Mouse (Mus musculus) CH12.LX (cell line): ENCODE data around the gene Cep83. TPM values are rescaled to one million over a fixed set of nuclear protein-coding genes. Genes with fewer than 3 reads are reported as not detected.

ENCODE experiments used
- DNase-seq: peaks from one replicate; pipeline ENCODE4 v3.0.0-alpha.2; 2013; ENCODE audit errors: extremely low read depth
- H3K27ac ChIP-seq: 2 replicates; pipeline ENCODE4 v1.5.1; 2012; ENCODE audit warnings: low read depth, mild to moderate bottlenecking, control low read depth, moderate library complexity; ENCODE audit not compliant: insufficient read depth
- H3K27me3 ChIP-seq: replicated peaks from 2 replicates; pipeline ENCODE3; 2012; ENCODE audit warnings: inconsistent platforms
- H3K36me3 ChIP-seq, 2 experiments: replicated peaks in 1 of 2; 2 replicates each; pipeline versions ENCODE3 to v1.6.1; 2012; ENCODE audit warnings: inconsistent platforms in 1 of 2, low read length in 1 of 2, mild to moderate bottlenecking in 1 of 2, mixed read lengths in 1 of 2, moderate library complexity in 1 of 2; ENCODE audit not compliant: control insufficient read depth in 1 of 2, insufficient read depth in 1 of 2
- H3K4me1 ChIP-seq, 2 experiments: 2 replicates each; pipeline ENCODE4 v1.6.1; 2012; ENCODE audit warnings: inconsistent platforms in 1 of 2, moderate library complexity in 1 of 2; ENCODE audit not compliant: insufficient read depth in 2 of 2, control insufficient read depth in 1 of 2
- H3K4me2 ChIP-seq: 2 replicates; pipeline ENCODE4 v1.6.1; 2012; ENCODE audit warnings: low read depth, mild to moderate bottlenecking, control low read depth; ENCODE audit not compliant: poor library complexity, insufficient read depth, severe bottlenecking
- H3K4me3 ChIP-seq, 3 experiments: fragments of 150-350 bp in 1 of 3; sonication (generic) in 1 of 3; replicated peaks in 1 of 3; 2 replicates each; pipeline versions ENCODE3 to v1.5.1; 2011 to 2012; ENCODE audit warnings: low read depth in 2 of 3, low read length in 2 of 3, mild to moderate bottlenecking in 2 of 3, moderate library complexity in 2 of 3, control low read depth in 1 of 3, improper control_type of control experiment in 1 of 3, inconsistent platforms in 1 of 3, mixed read lengths in 1 of 3; ENCODE audit not compliant: poor library complexity in 1 of 3
- H3K79me2 ChIP-seq: replicated peaks from 2 replicates; pipeline ENCODE4 v1.6.1; 2012; ENCODE audit warnings: mild to moderate bottlenecking, moderate library complexity; ENCODE audit not compliant: control insufficient read depth, poor library complexity, insufficient read depth, severe bottlenecking; ENCODE audit errors: extremely low read depth
- H3K9ac ChIP-seq: 2 replicates; pipeline ENCODE4 v1.6.1; 2012; ENCODE audit warnings: low read depth, mild to moderate bottlenecking, control low read depth, moderate library complexity; ENCODE audit not compliant: insufficient read depth
- H3K9me3 ChIP-seq: replicated peaks from 2 replicates; pipeline ENCODE3; 2012; ENCODE audit warnings: low read length, inconsistent platforms, mixed read lengths
- CHD2 ChIP-seq: IDR thresholded peaks from 2 replicates; pipeline ENCODE4 v1.6.1; 2011; ENCODE audit warnings: low read length, improper control_type of control experiment
- EP300 ChIP-seq: IDR thresholded peaks from 2 replicates; pipeline ENCODE4 v1.6.1; 2011; ENCODE audit warnings: low read length, improper control_type of control experiment
- ETS1 ChIP-seq: conservative IDR thresholded peaks from 2 replicates; pipeline ENCODE4 v1.6.1; 2012; ENCODE audit warnings: low read depth, mild to moderate bottlenecking, inconsistent platforms, low read length, improper control_type of control experiment, moderate library complexity
- IRF4 ChIP-seq: IDR thresholded peaks from 2 replicates; pipeline ENCODE4 v1.6.1; 2014; ENCODE audit warnings: low read depth, mild to moderate bottlenecking, inconsistent platforms, low read length, improper control_type of control experiment
- MAX ChIP-seq: IDR thresholded peaks from 2 replicates; pipeline ENCODE4 v1.6.1; 2011; ENCODE audit warnings: low read length, improper control_type of control experiment
- MAZ ChIP-seq: IDR thresholded peaks from 2 replicates; pipeline ENCODE4 v1.6.1; 2012; ENCODE audit warnings: low read depth, mild to moderate bottlenecking, inconsistent platforms, low read length, improper control_type of control experiment, moderate library complexity
- MXI1 ChIP-seq: IDR thresholded peaks from 2 replicates; pipeline ENCODE4 v1.6.1; 2011; ENCODE audit warnings: mild to moderate bottlenecking, low read depth, low read length, improper control_type of control experiment
- NELFE ChIP-seq: IDR thresholded peaks from 2 replicates; pipeline ENCODE4 v1.6.1; 2011; ENCODE audit warnings: low read depth, low read length, improper control_type of control experiment
- NRF1 ChIP-seq: IDR thresholded peaks from 2 replicates; pipeline ENCODE4 v1.6.1; 2014; ENCODE audit warnings: low read depth, mild to moderate bottlenecking, inconsistent platforms, low read length, improper control_type of control experiment, moderate library complexity
- POLR2AphosphoS2 ChIP-seq: IDR thresholded peaks from 2 replicates; pipeline ENCODE4 v1.6.1; 2011; ENCODE audit warnings: low read depth, low read length, improper control_type of control experiment
- RAD21 ChIP-seq: IDR thresholded peaks from 2 replicates; pipeline ENCODE4 v1.6.1; 2011; ENCODE audit warnings: low read depth, mild to moderate bottlenecking, low read length, improper control_type of control experiment, moderate library complexity
- SIN3A ChIP-seq: IDR thresholded peaks from 2 replicates; pipeline ENCODE4 v1.6.1; 2012; ENCODE audit warnings: low read length, improper control_type of control experiment, inconsistent platforms
- USF2 ChIP-seq: conservative IDR thresholded peaks from 2 replicates; pipeline ENCODE4 v1.6.1; 2011; ENCODE audit warnings: low read depth, low read length, improper control_type of control experiment
- ZC3H11A ChIP-seq: IDR thresholded peaks from 2 replicates; pipeline ENCODE4 v1.6.1; 2012; ENCODE audit warnings: low read depth, mild to moderate bottlenecking, inconsistent platforms, low read length, improper control_type of control experiment
- ZKSCAN1 ChIP-seq: IDR thresholded peaks from 2 replicates; pipeline ENCODE4 v1.6.1; 2012; ENCODE audit warnings: low read depth, inconsistent platforms, low read length, improper control_type of control experiment, borderline replicate concordance
- dilution Hi-C: fragments of 300-500 bp; cut with MboI; formaldehyde crosslinking; loops from 2 replicates; pipeline ENCODE4 v1.14.3; 2020; ENCODE audit warnings: low sequenced_read_pairs; ENCODE audit not compliant: extremely low pct_unique_long_range_greater_than_20kb, extremely low pct_ligation_motif_present
- in situ Hi-C: fragments of 300-500 bp; cut with MboI; formaldehyde crosslinking; loops from 3 replicates; pipeline ENCODE4 v1.14.3; 2019; ENCODE audit warnings: low sequenced_read_pairs, low pct_ligation_motif_present, low pct_unique_long_range_greater_than_20kb, mixed read lengths
- polyA plus RNA-seq: library from polyadenylated mRNA; unstranded; fragments of >175 nt; gene quantifications from 2 replicates; pipeline ENCODE4 v1.2.1, GENCODE M21; 2012; ENCODE audit warnings: low read depth; ENCODE audit not compliant: insufficient read length
- total RNA-seq, 2 experiments: library from RNA; depleted of rRNA; stranded (reverse); fragments of 300-350 nt in 1 of 2; fragments of >200 nt in 1 of 2; gene quantifications; 2 replicates each; pipeline ENCODE4 v1.2.3; 2012 to 2014

The Cep83 gene
- total and polyA plus RNA-seq, 3 experiments: 17.7 to 44.0 (median 32.1) TPM

- no peak overlapping the region for H3K4me3 ChIP-seq
- H3K36me3 ChIP-seq: peaks cover 0 to 57% of the 10 kb centered on the region in 2 experiments
- in situ Hi-C loops: no loop called here
- no peaks in the 10 kb centered on the region for H3K4me1 ChIP-seq
- no peak overlapping the region for H3K9ac ChIP-seq
- no peaks in the 10 kb centered on the region for H3K79me2 ChIP-seq
- no peak overlapping the region for H3K4me2 ChIP-seq
- H3K27ac ChIP-seq: no peak overlapping the region
- TF ChIP-seq SIN3A: no peak
- TF ChIP-seq ZC3H11A: no peak
- no peak for TF ChIP-seq POLR2AphosphoS2
- no peak for TF ChIP-seq MXI1
- no peaks in the 10 kb centered on the region for H3K27me3 ChIP-seq
- no peak for DNase-seq
- dilution Hi-C loops: no loop called here
- no peaks in the 10 kb centered on the region for H3K9me3 ChIP-seq
These were observed 92.3 kb downstream of the Cep83 start for GRCm38 (mm10) chr10:94780618-94781262.

DNA sequence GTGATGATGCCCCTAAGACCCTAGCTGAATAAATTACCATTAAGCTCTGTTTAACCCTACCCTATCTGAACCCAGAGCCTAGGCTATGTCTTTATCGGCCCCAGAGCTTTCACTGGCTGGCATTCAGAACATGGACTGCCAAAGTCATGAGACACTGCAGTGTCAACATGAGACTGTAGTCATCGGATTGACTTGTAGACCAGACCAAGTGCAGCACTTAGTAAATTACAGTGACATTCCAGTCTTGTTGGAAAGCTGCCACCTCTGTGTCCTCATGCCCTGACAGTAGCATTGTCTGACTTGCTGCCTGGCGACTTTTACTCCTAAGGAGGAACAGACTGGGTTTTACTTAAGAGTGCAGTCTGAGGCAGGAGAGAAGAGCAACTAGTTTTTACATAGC is 100.8 kb downstream of the Cep83 start:
- TF ChIP-seq EP300: no peak
- no peak for TF ChIP-seq ZKSCAN1
- TF ChIP-seq NRF1: no peak
- no peak for TF ChIP-seq MAZ
- TF ChIP-seq NELFE: no peak
- no peak for TF ChIP-seq ETS1
- TF ChIP-seq RAD21: no peak
- no peak for TF ChIP-seq USF2
- no peak for TF ChIP-seq CHD2
- TF ChIP-seq IRF4: no peak
- no peak for TF ChIP-seq SIN3A
- no peak for TF ChIP-seq MAX
- DNase-seq: no peak
- in situ Hi-C loops: no loop called here
- no peak overlapping the region for H3K4me2 ChIP-seq
- no peak overlapping the region for H3K9ac ChIP-seq
- no peak overlapping the region for H3K27ac ChIP-seq
- H3K79me2 ChIP-seq: no peaks in the 10 kb centered on the region
- no peak overlapping the region for H3K4me3 ChIP-seq
- H3K4me1 ChIP-seq: no peaks in the 10 kb centered on the region
- dilution Hi-C loops: no loop called here
- H3K9me3 ChIP-seq: no peaks in the 10 kb centered on the region
- no peaks in the 10 kb centered on the region for H3K27me3 ChIP-seq
- H3K36me3 ChIP-seq: peaks cover 34 to 67% of the 10 kb centered on the region in 2 experiments

GRCm38 (mm10) chr10:94793914-94794313 is 105.5 kb downstream of the Cep83 start:
- dilution Hi-C loops (no loop called here), in situ Hi-C loops (no loop called here)
- no peak overlapping the region for H3K27ac ChIP-seq
- TF ChIP-seq SIN3A: no peak
- TF ChIP-seq POLR2AphosphoS2: peak; percentile 58; the same call in 1 of the 2 replicates
- no peaks in the 10 kb centered on the region for H3K27me3 ChIP-seq
- no peak for DNase-seq
- no peaks in the 10 kb centered on the region for H3K9me3 ChIP-seq
- no peak overlapping the region for H3K9ac ChIP-seq
- no peak overlapping the region for H3K4me3 ChIP-seq
- H3K79me2 ChIP-seq: no peaks in the 10 kb centered on the region
- peaks cover 63 to 88% of the 10 kb centered on the region in 2 experiments for H3K36me3 ChIP-seq
- H3K4me2 ChIP-seq: no peak overlapping the region
- no peaks in the 10 kb centered on the region for H3K4me1 ChIP-seq
